Mouse (Mus musculus) midbrain, embryonic 12.5 days (tissue): ENCODE results near the gene Cox6a2. TPM values are rescaled to one million over a fixed set of nuclear protein-coding genes. Genes with fewer than 3 reads are reported as not detected.

ENCODE experiments used
- ATAC-seq: fragments of 200-750 bp; cut with Nextera tagmentation; 2 replicates; pipeline ENCODE4 v1.8.0; 2017; ENCODE audit warnings: low read depth, moderate TSS enrichment, moderate library complexity; ENCODE audit not compliant: low FRiP score
- H3K27ac ChIP-seq: fragments of 300-500 bp; sonication (generic); replicated peaks from 2 replicates; pipeline ENCODE4 v1.5.1; 2016; ENCODE audit warnings: mild to moderate bottlenecking
- H3K27me3 ChIP-seq: fragments of 300-500 bp; sonication (generic); 2 replicates; pipeline ENCODE4 v1.6.1; 2016; ENCODE audit warnings: mild to moderate bottlenecking
- H3K36me3 ChIP-seq: fragments of 300-500 bp; sonication (generic); 2 replicates; pipeline ENCODE4 v1.6.1; 2016
- H3K4me1 ChIP-seq: fragments of 300-500 bp; sonication (generic); 2 replicates; pipeline ENCODE4 v1.6.1; 2016
- H3K4me2 ChIP-seq: fragments of 300-500 bp; sonication (generic); replicated peaks from 2 replicates; pipeline ENCODE4 v1.6.1; 2016; ENCODE audit warnings: mild to moderate bottlenecking, moderate library complexity
- H3K4me3 ChIP-seq: fragments of 300-500 bp; sonication (generic); 2 replicates; pipeline ENCODE4 v1.5.1; 2016; ENCODE audit warnings: mild to moderate bottlenecking
- H3K9ac ChIP-seq: fragments of 300-500 bp; sonication (generic); replicated peaks from 2 replicates; pipeline ENCODE4 v1.6.1; 2016; ENCODE audit warnings: mild to moderate bottlenecking, moderate library complexity
- H3K9me3 ChIP-seq: fragments of 300-500 bp; sonication (generic); 2 replicates; pipeline ENCODE4 v1.6.1; 2016; ENCODE audit warnings: mild to moderate bottlenecking
- WGBS: fragments of 180-500 bp; shearing (Covaris S2); methylation state at CpG from one replicate; pipeline ENCODE4 v1.1.7; 2016; 5-methylcytosine and 5-hydroxymethylcytosine counted together
- polyA plus RNA-seq: library from polyadenylated mRNA; unstranded; fragments of >200 nt; fragmentation: Nextera tagmentation; extraction: Ambion mirVana; gene quantifications from 2 replicates; pipeline ENCODE4 v1.2.1, GENCODE M21; 2016

The Cox6a2 gene
- not detected in 2 replicates for polyA plus RNA-seq

- no peaks in the 10 kb centered on the region for H3K27me3 ChIP-seq
- H3K27ac ChIP-seq = no peak within 1 kb of the TSS
- H3K36me3 ChIP-seq = no peaks in the 10 kb centered on the region
- WGBS = 87% methylated on average over 6 of the region's 6 CpGs
- ATAC-seq = no peak
- no peak within 1 kb of the TSS for H3K4me2 ChIP-seq
- H3K9ac ChIP-seq = no peak within 1 kb of the TSS
- H3K9me3 ChIP-seq = no peaks in the 10 kb centered on the region
- no peak within 1 kb of the TSS for H3K4me3 ChIP-seq
- no peaks in the 10 kb centered on the region for H3K4me1 ChIP-seq
These were observed at the start of gene Cox6a2 for GRCm38 (mm10) chr7:128206152-128206551. TSS of gene Cox6a2 (minus strand) at chr7:128206387.

GRCm38 (mm10) chr7:128255757-128256156, 49.6 kb upstream of the Cox6a2 start:
- Histone ChIP-seq H3K4me2 (no peak overlapping the region), H3K4me1 (peaks cover 13% of the 10 kb centered on the region), H3K27me3 (peaks cover 26% of the 10 kb centered on the region), H3K9me3 (no peaks in the 10 kb centered on the region), H3K9ac (no peak overlapping the region), H3K27ac (no peak overlapping the region), H3K4me3 (no peak overlapping the region), H3K36me3 (no peaks in the 10 kb centered on the region)
- ATAC-seq = no peak
- WGBS = 87% methylated on average over 5 of the region's 5 CpGs

DNA sequence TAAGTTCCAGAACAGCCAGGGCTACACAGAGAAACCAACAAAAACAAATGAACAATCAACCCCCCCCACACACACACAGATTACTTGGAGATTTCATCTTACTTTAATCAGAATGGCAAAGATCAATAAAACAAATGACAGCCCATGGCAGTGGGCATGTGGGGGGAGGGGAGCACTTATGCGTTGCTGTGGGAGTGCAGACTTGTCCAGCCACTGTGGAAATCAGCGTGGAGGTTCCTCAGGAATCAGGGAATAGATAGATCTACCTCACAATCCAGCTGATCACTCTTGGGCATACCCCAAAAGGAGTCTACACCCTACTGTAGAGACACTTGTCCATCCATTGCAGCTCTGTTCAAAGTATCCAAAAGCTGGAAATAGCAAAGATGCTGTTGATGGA, 48.8 kb upstream of the Cox6a2 start:
- no peak overlapping the region for H3K4me2 ChIP-seq
- H3K9me3 ChIP-seq = no peaks in the 10 kb centered on the region
- peaks cover 26% of the 10 kb centered on the region for H3K27me3 ChIP-seq
- no peak overlapping the region for H3K4me3 ChIP-seq
- no peaks in the 10 kb centered on the region for H3K36me3 ChIP-seq
- no peak for ATAC-seq
- H3K9ac ChIP-seq = no peak overlapping the region
- H3K27ac ChIP-seq = no peak overlapping the region
- 66% methylated on average over 2 of the region's 2 CpGs for WGBS
- peaks cover 13% of the 10 kb centered on the region for H3K4me1 ChIP-seq

DNA sequence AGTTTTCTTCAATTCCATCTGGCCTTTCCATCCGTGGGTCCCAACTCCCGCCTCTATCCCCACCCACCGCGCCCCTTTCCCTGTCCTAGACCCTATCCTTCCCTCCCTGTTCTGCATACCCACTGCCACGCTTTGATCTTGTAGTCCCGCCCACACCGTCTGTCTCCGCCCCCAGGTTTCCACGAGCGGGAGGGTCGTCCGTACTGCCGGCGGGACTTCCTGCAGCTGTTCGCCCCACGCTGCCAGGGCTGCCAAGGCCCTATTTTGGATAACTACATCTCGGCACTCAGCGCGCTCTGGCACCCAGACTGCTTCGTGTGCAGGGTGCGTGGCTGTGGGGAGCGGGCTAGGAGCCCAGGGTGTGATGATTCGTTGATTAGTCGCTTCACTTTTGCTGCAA, 46.4 kb upstream of the Cox6a2 start:
- Histone ChIP-seq H3K9ac (peak overlapping the region; percentile 44), H3K9me3 (no peaks in the 10 kb centered on the region), H3K27me3 (peaks cover 41% of the 10 kb centered on the region), H3K4me2 (peak overlapping the region; percentile 64), H3K4me1 (peaks cover 14% of the 10 kb centered on the region), H3K36me3 (no peaks in the 10 kb centered on the region), H3K4me3 (peak overlapping the region; percentile 35), H3K27ac (no peak overlapping the region)
- WGBS = 13% methylated on average over 24 of the region's 24 CpGs
- 0 out of 2 replicates have a peak, but pooled peaks have one; percentile 52 for ATAC-seq

DNA sequence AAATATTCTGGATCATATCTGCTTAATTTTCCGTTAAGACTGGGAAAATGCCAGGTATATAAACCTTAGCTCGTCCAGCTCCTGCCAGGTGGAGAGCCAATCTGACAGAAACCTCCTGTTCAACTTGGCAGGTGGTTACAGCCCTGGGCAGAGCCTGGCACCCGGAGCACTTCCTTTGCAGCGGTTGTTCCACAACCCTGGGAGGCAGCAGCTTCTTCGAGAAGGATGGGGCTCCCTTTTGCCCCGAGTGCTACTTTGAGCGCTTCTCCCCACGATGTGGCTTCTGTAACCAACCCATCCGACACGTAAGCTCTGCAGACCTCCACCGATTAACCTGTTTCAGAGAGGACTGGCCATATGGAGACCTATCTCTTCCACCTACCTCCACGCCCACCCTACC, 45.8 kb upstream of the Cox6a2 start:
- H3K9ac ChIP-seq = 0 out of 2 replicates have a peak overlapping the region, but pooled peaks have one; percentile 44
- 51% methylated on average over 12 of the region's 12 CpGs for WGBS
- H3K4me1 ChIP-seq = peaks cover 20% of the 10 kb centered on the region
- no peak overlapping the region for H3K27ac ChIP-seq
- no peaks in the 10 kb centered on the region for H3K9me3 ChIP-seq
- peak overlapping the region; percentile 64 for H3K4me2 ChIP-seq
- ATAC-seq = no peak
- peaks cover 41% of the 10 kb centered on the region for H3K27me3 ChIP-seq
- H3K4me3 ChIP-seq = peak overlapping the region; percentile 35; the same call in 1 of the 2 replicates
- no peaks in the 10 kb centered on the region for H3K36me3 ChIP-seq

DNA sequence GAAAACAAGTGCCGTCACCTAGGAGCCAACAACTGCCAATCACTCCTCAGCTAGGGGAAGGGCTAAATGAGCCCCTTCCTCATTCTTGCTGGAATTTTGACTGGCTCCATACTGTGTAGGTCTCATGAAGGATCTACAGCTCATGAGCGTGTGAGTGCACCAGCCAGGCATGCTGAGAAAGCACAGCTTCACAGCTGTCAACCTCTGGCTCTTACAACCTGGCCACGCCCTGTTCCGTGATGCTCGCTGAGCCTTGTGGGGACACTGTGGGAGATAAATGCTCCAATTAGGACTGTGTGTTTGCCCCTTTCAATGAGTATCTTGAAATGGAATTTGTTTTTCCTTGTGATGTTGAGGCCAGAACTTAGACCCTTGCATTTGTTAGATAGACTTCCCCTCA, 43.8 kb upstream of the Cox6a2 start:
- H3K9me3 ChIP-seq = no peaks in the 10 kb centered on the region
- H3K4me1 ChIP-seq = peaks cover 31% of the 10 kb centered on the region
- ATAC-seq = no peak
- H3K4me2 ChIP-seq = no peak overlapping the region
- H3K4me3 ChIP-seq = no peak overlapping the region
- 83% methylated on average over 5 of the region's 5 CpGs for WGBS
- no peak overlapping the region for H3K9ac ChIP-seq
- peaks cover under 1% of the 10 kb centered on the region; the same call in 1 of the 2 replicates for H3K36me3 ChIP-seq
- peaks cover 41% of the 10 kb centered on the region for H3K27me3 ChIP-seq
- H3K27ac ChIP-seq = no peak overlapping the region

GRCm38 (mm10) chr7:128248081-128249042, 42.2 kb upstream of the Cox6a2 start:
- Histone ChIP-seq H3K9ac (no peak overlapping the region), H3K4me3 (no peak overlapping the region), H3K36me3 (peaks cover 10% of the 10 kb centered on the region; the same call in 1 of the 2 replicates), H3K27ac (no peak overlapping the region), H3K27me3 (peaks cover 34% of the 10 kb centered on the region), H3K4me2 (peak overlapping the region; percentile 67; the same call in 1 of the 2 replicates), H3K4me1 (peaks cover 31% of the 10 kb centered on the region), H3K9me3 (no peaks in the 10 kb centered on the region)
- ATAC-seq = no peak
- 81% methylated on average over 10 of the region's 10 CpGs for WGBS

DNA sequence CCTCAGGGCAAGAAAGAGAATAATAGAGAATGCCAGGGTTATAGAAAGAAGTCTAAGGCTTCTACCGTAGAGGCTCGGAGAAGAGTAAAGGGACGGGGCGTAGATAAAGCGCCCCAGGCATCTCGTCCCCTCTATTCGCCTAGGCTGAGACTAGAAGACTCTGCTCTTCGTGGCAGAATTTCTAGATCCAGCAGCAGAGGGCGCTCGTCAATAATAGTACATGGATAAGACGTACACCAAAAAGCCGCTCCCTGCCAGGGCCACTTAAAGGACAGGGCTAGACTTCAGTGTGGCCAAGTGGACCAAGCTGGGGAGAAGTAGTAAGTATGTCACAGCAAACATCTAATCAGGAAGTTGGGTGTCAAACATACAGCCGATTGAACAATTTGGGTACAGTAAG, 41.3 kb upstream of the Cox6a2 start:
- Histone ChIP-seq H3K9ac (peak overlapping the region; percentile 70), H3K9me3 (no peaks in the 10 kb centered on the region), H3K4me3 (peak overlapping the region; percentile 42), H3K4me2 (peak overlapping the region; percentile 67), H3K36me3 (peaks cover 15% of the 10 kb centered on the region), H3K27me3 (peaks cover 27% of the 10 kb centered on the region), H3K4me1 (peaks cover 24% of the 10 kb centered on the region), H3K27ac (peak overlapping the region; percentile 64)
- peak; percentile 78 for ATAC-seq
- WGBS = 3% methylated on average over 13 of the region's 13 CpGs

GRCm38 (mm10) chr7:128246496-128247391, 40.6 kb upstream of the Cox6a2 start, which contains the start of gene Tgfb1i1:
TSS of gene Tgfb1i1 (plus strand) at chr7:128246812.
- H3K27ac ChIP-seq = peak within 1 kb of the TSS; percentile 64
- peaks cover 20% of the 10 kb centered on the region for H3K27me3 ChIP-seq
- H3K36me3 ChIP-seq = peaks cover 22% of the 10 kb centered on the region
- ATAC-seq = peak; percentile 64
- 3% methylated on average over 22 of the region's 30 CpGs for WGBS
- H3K9ac ChIP-seq = peak within 1 kb of the TSS; percentile 70
- H3K4me2 ChIP-seq = peak within 1 kb of the TSS; percentile 67
- peak within 1 kb of the TSS; percentile 42 for H3K4me3 ChIP-seq
- peaks cover 18% of the 10 kb centered on the region; the same call in 1 of the 2 replicates for H3K4me1 ChIP-seq
- no peaks in the 10 kb centered on the region for H3K9me3 ChIP-seq

- Histone ChIP-seq H3K27me3 (peaks cover 15% of the 10 kb centered on the region), H3K9ac (no peak overlapping the region), H3K27ac (no peak overlapping the region), H3K36me3 (peaks cover 34% of the 10 kb centered on the region), H3K4me1 (peaks cover 18% of the 10 kb centered on the region; the same call in 1 of the 2 replicates), H3K4me3 (no peak overlapping the region), H3K9me3 (no peaks in the 10 kb centered on the region), H3K4me2 (no peak overlapping the region)
- ATAC-seq = no peak
- 88% methylated on average over 4 of the region's 4 CpGs for WGBS
These were observed 39.4 kb upstream of the Cox6a2 start for GRCm38 (mm10) chr7:128245547-128245946.

DNA sequence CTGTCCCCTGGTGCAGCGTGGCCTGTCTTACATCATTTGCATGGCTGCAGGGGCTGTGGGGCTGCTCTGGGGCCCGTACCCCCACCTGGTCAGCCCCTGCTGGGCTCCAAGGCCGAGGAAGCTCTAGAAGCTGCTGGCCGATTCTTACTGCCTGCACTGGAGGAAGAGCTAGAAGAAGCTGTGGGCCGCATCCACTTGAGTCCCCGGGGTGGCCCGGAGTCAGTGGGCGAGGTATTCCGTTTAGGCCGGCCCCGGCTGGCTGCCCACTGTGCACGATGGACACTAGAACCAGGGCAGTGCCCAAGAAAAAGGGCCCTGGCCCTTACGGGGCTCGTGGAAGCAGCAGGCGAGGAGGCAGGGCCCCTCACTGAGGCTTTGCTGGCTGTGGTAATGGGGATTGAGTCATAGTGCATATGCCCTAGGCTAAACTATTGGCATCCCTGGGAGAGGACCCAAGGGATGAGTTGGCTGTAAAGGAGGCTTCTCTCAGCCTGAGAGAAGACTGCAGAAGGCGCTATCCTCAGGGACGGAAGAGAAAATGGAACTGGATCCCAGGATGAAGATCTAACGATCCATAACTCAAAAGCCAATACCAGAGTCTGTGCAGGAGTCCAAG, 38.3 kb upstream of the Cox6a2 start:
- 81% methylated on average over 18 of the region's 18 CpGs for WGBS
- ATAC-seq = no peak

More for the DNA sequence above, 38.3 kb upstream of the Cox6a2 start:
- Histone ChIP-seq H3K27ac (no peak overlapping the region), H3K4me1 (peaks cover 22% of the 10 kb centered on the region), H3K36me3 (peaks cover 45% of the 10 kb centered on the region), H3K9me3 (no peaks in the 10 kb centered on the region), H3K9ac (no peak overlapping the region), H3K4me2 (no peak overlapping the region), H3K4me3 (no peak overlapping the region), H3K27me3 (peaks cover 15% of the 10 kb centered on the region)
